Mouse (Mus musculus) adipocyte (in vitro differentiated cells): Measurements from ENCODE around the gene Pla2g1b.
"Not testable (repeated sequence)": the region's sequence is repeated elsewhere in the genome, so short reads cannot be mapped to it uniquely, and the experiment has no call there.

ENCODE experiments used
- DNase-seq: peaks from one replicate; pipeline ENCODE4 v3.0.0-alpha.2; 2016; ENCODE audit warnings: low spot score

Gene Pla2g1b

GRCm38 (mm10) chr5:115484996-115485395 is 18.9 kb downstream of the Pla2g1b start:
- DNase-seq, result no peak

GRCm38 (mm10) chr5:115485489-115486205 is 19.6 kb downstream of the Pla2g1b start:
- no peak for DNase-seq

- DNase-seq, result no peak
Measured at GRCm38 (mm10) chr5:115486726-115487125, 20.7 kb downstream of the Pla2g1b start.

DNA sequence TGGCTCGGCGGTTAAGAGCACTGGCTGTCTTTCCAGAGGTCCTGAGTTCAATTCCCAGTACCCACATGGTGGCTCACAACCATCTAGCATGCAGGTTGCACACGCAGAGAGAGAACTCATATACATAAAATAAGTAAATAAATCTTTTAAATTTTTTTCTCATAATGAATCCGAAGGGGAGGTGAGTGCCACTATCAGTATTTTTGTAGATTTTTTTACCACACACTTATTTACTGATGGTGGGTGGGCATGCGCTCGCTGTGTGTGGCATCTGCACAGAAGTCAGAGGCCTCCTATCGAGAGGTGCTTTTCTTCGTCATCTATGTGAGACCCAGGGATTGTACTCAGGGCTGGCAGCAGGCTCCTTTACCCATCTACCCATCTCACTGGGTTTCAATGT is 21.3 kb downstream of the Pla2g1b start:
- no peak for DNase-seq

DNA sequence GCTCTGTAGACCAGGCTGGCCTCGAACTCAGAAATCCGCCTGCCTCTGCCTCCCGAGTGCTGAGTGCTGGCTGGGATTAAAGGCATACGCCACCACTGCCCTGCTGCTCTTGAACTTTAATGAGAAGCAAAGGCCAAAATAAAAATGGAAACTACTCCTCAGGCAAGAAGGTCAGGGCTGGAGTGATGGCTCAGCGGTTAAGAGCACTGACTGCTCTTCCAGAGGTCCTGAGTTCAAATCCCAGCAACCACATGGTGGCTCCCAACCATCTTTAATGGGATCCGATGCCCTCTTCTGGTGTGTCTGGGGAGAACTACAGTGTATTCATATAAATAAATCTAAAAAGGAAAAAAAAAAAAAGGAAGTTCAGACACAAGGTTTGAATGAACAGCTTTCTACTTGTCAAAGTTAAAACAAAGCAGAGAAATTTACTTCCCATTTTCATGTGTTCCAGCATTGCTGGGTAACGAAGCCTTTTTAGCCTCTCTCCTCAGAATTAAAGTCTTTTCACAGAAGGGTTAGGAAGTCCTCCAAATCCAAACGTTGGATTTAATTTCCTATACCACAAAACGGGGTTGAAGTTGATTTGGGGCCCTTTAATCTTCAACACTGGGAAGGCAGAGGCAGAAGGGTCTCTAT is 22.0 kb downstream of the Pla2g1b start:
- DNase-seq, result no peak

DNA sequence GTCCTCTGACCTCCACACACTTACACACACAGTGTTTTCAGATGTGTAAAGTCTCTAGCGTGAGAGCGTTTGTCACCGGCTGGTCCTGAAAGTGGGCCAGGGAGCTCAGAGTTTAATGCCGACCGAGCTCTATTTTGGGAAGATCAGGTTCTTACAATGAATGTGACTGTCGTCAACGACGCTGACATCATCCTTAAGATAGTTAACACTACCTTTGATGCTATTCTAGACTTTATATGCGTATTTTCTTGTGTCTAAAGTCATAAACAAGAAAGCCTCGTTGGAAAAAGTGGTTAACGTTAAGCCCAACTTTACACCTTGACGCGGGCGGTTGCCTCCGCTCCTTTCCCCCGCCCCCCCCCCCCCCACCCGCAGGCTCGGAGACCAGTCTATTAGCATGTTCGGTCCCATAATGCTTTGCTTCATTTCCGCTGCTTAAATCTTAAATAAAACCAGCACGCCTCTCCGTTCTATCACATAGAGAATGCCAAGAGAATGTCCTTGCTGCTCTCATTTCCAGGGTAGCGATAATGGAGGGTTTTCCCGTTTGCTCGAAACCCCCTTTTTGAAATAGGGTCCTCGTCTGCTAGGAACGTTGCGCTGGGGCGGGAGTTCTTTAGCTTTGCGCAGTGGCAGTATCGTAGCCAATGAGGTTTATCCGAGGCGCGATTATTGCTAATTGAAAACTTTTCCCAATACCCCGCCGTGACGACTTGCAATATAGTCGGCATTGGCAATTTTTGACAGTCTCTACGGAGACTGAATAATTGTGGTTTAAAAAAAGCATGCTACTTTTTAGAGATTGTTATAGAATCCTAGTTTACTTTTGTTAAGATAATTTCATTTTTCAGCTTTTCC is 23.0 kb downstream of the Pla2g1b start:
- DNase-seq, result peak; percentile 85

GRCm38 (mm10) chr5:115489699-115490637 is 23.9 kb downstream of the Pla2g1b start:
- DNase-seq, result peak; percentile 96

GRCm38 (mm10) chr5:115490638-115491000 is 24.6 kb downstream of the Pla2g1b start:
- DNase-seq, result no peak

GRCm38 (mm10) chr5:115491076-115491475 is 25.0 kb downstream of the Pla2g1b start:
- no peak for DNase-seq

DNA sequence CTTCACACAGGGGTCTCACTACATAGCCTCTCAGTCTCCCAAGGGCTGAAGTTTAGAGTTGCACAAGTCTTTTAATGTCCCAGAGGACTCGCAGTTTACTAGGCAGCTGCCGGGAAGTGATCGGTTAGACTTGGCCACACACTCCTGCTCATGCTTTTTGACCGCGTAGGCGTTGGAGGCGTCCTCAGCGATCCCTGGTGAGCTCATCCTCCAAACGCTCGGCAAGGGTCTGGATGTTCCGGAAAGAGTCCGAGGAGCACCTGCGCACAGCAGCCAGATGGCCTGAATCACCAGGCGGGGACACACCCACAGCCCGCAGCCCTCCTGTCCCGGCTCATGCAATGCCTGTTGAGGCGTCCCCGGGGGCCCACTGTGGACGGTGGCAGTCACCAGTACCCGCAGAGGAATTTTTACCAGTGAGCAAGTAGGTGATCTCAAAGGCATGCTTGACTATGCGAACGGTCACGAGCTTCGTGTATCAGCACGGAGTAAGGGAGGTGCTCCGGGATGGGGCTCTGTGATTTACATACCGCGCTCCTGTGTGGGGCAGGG is 25.8 kb downstream of the Pla2g1b start:
- peak; percentile 84 for DNase-seq

GRCm38 (mm10) chr5:115492711-115493335 is 26.8 kb downstream of the Pla2g1b start:
- DNase-seq, result peak; percentile 66

- peak; percentile 72 for DNase-seq
Measured at GRCm38 (mm10) chr5:115493441-115493840, 27.4 kb downstream of the Pla2g1b start.

- not testable (repeated sequence) for DNase-seq
Measured at GRCm38 (mm10) chr5:115495618-115496017, 29.6 kb downstream of the Pla2g1b start.

- DNase-seq, result no peak
Measured at GRCm38 (mm10) chr5:115497033-115497432, 31.0 kb downstream of the Pla2g1b start.

GRCm38 (mm10) chr5:115498307-115499240 is 32.5 kb downstream of the Pla2g1b start:
- DNase-seq, result no peak

GRCm38 (mm10) chr5:115500383-115500935 is 34.4 kb downstream of the Pla2g1b start:
- DNase-seq, result peak; percentile 23

DNA sequence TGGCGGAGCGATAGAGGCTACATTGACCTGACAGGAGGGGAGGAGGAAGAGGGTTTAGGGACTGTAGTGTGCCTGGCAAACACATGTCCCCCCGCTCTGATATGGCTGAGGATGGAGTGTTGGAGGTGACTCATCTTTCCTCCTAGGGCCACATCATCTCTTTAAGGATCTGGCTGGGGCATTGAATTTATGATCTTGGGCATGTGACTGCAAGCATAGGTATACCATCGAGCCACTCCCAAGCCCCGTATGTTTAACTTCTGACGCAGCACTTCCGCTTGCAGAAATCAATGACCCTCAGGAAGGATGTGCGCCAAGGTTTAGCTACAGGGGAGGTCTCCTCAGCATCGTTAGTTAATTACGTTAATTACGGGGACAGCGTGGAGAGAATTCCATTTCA is 37.0 kb downstream of the Pla2g1b start:
- DNase-seq, result no peak

GRCm38 (mm10) chr5:115505617-115506016 is 39.6 kb downstream of the Pla2g1b start:
- DNase-seq, result not testable (repeated sequence)

DNA sequence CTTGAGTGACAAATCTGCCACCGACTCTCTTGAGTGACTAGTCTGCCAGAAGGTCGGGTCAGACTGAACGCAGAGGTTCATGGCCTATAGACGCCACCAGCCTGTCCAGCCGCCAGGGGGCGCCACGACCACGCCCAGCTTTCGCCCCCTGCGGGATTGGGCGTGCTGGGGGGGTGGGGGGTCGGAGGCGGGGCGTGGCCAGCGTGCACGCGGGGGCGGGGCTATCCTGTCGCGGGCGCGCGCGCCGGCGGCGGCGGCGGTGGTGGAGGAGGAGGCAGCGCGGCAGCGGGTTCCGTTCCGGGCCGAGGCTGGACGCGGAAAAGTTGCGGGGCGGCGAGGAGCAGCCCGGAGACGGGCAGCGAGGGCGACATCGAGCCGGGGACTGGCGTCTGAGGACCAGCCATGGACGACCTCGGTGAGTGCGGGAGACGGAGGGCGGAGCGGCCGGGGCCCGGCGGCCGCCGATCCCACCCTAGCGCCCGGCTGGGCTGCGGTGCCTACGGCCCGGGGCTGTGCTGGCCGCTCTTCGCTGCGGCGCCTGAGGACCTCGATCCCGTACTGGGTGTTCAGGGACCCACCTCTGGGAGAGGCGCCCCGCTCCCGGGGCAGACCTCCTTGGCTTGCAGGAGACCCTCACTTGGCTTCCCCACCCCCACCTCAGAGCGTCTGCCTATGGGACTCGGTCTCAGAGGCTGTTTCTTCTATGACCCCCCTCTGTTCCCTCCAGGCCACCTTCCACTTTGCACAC is 40.6 kb downstream of the Pla2g1b start, which contains the start of gene Pxn:
Pxn (plus strand) TSS at position 223 of the 748 bp plus-strand sequence.
- DNase-seq, result peak; percentile 92
